Mouse (Mus musculus): ENCODE data around the gene Lysmd2.
A peak's percentile ranks its signal among the peaks of the same experiment; 100 is the strongest.
"Not testable (repeated sequence)": the region's sequence is repeated elsewhere in the genome, so short reads cannot be mapped to it uniquely, and the experiment has no call there.

The Lysmd2 gene

DNA sequence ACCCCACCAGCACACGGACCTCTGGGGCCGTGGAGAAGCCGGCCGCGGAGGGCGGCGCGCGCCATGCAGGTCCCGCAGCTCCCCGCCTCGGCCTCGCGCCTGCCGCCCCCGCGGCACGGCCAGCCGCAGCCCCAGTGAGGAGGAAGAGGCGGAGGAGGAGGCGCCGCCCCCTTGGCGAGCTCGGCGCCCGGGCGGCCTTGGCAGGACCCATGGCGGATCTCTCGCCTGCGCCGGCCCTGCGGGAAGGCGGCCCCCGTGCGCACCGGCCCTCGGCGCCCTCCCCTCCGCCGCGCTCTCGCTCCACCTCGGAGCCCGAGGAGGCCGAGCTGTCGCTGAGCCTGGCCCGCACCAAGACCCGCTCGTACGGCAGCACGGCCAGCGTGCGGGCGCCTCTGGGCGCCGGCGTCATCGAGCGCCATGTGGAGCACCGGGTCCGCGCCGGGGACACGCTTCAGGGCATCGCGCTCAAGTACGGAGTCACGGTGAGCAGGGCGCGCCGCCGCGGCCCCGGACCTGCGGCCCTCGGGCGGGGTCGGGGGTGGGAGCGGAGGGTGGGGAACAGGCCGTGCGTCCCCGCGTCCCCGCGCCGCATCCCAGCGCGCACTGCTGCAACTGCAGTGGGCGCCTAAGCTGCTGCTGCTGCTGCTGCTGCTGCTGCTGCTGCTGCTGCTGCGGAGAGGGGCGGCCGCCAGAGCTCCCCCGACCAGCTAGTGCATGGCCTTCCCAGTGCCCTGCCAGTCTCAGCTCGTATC, at the start of gene Lysmd2:
Lysmd2 (plus strand) TSS at position 186 of the 752 bp plus-strand sequence.
- DNase-seq, result peak; percentile 18 to 68

DNA sequence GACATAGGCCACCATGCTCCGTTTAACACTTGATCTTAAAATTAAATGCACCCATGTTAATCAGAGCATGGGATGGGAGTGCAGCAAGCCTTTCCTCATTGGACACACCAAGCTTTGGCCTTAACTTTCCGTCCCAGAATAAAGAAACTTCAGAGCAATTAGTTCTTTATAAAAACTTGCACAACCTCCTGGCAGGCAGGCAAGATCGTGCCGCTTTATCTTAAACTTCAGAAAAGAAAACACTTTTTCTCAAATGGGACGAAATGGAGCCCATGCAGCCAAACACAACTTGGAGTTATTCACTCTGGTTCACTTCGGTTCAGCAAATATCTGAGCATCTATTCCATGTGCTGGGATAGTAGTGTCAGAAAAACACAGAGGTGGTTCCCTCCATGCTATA, 46.2 kb upstream of the Lysmd2 start:
- no peak for DNase-seq

DNA sequence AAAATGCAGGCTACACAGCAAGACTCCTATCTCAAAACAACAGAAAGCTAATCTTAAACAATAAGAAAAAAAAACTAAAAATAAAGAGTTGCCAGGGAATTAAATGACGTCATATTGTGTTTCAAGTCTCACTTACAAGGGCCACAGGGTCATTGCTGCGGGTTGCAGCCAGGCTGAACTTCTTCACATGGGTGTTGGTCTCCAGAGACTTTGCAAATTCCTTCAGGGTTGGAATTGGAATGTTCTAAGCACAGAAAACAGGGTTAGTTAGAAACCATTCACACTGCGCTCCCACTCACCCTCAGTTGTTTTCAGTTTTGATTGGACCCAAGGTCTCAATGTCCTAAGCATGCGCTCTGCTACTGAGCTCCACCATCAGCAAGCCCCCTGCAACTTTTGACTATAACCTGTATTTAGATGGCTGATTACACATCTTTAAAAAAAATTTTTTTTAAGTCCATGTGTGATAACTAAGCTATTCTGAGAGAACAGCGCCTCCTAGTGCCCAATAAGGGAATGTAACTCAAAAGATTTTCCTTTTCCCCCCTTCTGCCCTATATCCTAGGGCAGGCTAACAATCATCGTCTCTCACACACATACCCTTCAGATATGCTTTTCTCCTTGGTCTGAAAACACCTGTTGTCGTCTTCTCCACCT, 43.7 kb upstream of the Lysmd2 start:
- DNase-seq, result peak; percentile 16 to 39

DNA sequence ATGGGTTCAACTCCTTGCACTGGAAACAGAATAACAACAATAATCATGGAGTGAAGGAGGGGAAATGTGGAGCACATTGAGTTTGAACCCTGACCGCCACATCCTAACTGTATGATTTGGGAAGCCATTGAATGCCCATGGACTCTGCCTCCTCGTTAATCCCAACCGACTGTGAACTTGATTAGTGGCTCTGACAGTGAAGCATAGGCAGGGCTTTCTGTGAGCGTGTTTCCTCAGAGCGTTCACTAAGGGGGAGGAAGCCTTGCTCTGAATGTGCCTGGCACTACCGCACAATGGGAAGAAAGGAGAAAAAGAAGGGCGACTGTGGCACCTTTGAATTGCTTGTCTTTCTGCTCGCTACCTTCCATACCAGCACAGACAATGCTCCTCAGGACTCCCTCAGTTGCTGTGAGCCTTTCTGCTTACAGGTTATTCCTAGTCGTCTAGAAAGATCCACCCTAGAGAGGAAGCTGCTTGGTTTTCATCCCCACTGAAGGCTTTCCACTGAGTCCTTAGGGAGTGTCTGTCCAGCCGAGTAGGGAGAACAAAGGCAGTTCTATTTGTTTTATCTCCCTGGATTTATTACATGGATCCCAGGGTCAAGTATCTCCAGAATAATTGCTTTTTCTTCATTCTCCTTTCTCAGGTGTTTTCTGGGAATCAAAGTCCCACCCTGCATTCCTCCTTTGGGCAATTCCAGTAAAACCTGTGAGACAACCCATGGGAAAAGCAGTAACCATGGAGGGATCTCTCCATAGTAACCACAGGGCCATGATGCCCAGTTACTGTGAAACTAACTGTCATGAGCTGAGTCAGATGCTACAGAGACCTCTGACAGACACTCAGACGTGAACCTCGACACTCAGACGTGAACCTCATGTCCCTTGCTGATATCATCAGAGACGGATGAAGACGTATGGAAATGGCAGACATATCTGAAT, 35.4 kb upstream of the Lysmd2 start:
- no peak for DNase-seq

DNA sequence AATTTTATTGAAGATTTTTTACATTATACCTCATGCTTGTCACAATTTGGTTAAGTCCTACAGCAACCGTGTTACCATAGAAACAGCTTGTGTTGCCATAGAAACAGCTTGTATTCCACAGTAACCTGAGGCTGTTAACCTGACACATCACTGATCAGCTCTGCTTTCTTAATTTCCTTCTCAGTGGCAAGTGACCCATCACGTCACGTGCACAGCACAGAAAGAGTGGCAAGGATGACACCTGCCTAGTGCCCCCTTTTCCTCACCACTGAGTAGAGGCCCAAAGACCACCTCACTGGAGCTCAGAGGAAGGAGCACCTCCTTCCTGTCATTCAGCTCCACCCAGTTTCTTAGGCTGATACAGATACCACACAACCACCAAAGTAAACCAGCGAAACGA, 32.1 kb upstream of the Lysmd2 start:
- no peak for DNase-seq

DNA sequence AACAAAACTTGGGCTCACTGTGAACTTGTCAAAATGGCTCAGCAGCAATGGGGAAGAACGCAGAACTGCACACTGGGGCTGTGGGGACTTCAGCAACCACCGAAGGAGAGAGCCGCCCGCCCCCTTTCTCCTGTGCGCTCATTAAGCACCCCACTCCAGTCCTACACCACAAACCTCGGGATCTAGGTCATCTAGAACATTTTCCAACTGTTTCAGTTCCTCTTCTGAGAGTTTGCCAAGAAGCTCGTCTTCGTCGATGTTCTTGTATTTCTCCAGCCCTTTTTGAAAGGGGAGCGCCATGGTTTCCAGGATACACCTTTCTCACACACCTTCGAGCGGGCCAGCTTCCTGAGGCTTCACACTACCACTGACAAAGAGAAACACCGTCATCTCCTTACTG, 28.5 kb upstream of the Lysmd2 start:
- no peak for DNase-seq

DNA sequence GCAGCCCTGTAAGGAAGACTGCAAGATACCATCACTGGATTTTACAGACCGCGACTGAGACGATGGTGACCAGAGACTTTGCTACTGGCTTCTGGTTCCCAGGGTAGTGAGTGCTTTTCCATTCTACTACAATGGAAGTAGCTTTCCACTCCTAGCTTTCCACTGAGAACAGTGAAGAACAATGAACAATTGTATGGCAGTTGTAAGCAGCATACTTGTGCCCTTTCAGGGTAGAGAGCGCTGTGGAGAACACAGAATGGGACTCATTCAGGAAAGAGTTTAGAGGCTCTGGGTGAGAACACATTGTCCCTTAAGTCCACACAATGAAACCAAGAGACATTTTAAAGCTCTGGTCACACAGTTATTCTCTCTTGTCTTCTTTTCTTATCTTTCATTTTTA, 27.9 kb upstream of the Lysmd2 start:
- DNase-seq, result no peak

DNA sequence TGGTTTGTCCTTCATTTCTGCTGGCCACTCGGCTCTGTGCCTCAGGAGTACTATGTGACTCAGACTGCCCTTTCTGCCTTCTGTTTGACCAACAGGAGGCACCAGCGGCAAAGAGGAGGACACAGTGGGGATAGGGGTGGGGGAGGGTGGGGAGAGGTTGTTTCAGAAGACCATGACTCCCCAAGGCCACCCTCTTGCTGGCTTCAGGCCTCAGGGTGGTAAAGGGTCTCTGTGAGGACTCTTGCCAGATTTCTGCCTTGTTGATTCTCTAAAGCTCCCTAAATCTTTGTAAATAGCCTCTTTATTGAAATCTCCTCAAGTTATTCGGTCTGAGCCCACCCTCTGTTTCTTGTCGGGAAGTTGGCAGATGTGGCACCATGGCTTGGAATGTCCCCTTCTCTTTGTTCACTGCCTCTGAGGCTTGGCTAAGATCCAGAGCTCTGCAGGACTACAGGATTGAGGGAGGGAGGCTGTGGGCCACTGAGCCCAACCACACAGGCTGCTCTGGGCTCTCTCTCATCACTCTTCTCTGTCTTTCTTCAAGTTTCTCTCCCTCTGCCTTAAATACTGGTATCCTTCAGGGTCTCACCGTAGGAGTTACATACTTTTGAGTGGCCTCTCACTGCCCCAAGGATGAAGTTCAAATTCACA, 26.2 kb upstream of the Lysmd2 start:
- no peak for DNase-seq

DNA sequence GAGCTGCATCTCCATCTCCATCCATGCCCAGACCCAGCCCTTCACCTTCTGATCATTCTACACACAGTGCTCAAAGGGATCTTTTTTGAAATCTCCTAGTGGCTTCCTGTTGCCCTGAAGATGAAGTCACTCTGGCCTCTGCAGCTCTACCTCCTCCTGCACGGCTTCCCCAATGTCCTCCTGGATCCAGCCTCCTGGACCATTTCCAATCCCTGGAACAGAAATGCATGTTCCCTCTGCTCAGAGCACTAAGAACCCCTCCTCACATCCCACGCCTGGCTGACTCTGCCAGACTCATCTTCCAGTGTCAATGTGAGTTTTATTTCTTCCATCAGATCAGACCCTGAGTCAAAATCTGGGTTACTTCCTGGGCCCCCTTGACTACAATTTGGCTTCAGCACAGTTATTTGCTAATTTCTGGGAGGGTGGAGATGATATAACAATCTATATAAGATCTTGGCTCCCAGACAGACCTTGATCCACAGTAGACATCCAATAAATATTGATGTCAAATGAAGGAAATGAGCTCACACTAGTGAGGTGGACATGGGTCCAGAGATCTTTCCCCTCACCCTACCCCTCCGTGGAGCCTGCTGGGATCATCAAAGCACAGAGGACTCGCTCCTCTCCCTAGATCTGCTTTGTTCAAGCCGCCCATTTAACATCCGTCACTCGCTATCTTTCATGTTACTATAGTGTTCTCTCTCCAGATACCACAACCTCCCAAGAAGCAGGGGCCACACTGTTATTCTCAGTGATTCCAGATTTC, 25.2 kb upstream of the Lysmd2 start:
- no peak for DNase-seq

DNA sequence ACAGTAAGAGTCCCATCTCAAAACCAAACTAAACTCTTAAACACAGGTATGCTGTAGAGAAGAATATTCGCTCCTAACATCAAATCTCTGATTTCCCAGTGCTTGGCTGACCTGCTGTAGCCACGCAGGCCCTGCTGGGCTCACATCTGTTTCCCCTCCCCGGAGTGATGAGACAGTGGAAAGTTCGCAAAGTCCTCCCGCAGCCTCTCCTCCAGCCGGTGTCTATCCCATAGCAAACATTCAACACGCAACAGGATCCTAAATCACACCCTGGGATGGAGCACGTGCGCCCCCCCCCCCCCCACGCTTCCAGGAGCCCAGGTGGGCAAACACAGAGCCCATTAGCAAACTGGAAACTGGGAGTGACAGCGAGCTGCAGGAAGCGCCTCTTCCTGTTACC, 24.0 kb upstream of the Lysmd2 start:
- DNase-seq, result no peak

DNA sequence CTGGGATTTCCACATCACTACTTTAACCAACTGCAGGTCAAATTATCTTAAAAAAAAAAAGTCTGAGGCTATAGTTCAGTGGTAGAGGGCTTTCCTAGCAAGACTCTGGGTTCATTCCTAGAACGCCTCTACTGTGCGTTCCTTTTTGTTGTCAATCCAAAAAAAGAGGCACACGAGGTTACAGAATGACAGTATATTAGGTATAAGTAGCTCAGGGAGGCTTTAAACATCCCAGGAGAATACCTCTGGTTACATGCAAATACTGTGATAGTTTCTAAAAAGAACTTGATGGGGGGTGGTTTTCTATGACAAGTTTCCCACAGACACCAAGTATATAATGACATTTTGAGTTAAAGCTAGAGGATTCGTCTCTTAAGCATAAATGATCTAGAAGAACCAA, 18.0 kb upstream of the Lysmd2 start:
- DNase-seq, result no peak

DNA sequence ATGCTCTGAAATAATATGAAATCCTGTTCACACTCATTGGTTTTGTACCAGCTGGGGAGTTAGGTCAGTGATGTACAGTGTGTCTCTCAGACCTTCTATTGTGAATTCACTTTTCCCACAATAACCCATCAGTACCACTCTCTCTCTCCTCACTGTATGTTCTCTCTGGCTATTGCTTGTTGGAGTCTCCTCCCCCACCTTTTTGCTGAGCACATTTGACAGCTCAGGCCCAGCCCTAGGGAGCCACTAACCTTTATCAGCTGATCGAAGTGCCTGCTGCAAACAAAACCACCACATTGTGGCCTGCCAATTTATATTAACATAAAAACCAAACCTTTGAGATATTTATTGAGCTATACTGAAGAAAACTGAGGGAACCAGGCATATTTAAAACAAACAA, 16.0 kb upstream of the Lysmd2 start:
- no peak for DNase-seq

DNA sequence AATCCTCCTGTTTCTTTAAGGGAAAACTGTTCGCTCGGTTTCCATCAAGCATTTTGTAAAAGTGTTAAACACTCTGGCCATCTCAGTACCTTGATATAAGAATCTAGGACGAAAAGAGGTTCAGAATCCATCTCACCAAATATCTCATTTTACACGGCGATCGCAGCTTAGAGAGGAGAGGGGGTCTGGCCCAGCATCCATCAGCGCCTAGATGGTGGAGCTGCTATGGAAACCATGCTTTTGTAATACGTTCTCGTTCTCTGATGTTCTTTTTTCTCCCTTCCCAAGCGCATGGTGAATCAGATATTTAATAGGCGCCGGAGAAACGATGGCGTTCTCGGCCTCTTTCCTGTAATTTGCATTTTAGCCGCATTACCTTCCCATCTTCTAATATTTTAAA, 15.6 kb upstream of the Lysmd2 start:
- DNase-seq, result no peak

DNA sequence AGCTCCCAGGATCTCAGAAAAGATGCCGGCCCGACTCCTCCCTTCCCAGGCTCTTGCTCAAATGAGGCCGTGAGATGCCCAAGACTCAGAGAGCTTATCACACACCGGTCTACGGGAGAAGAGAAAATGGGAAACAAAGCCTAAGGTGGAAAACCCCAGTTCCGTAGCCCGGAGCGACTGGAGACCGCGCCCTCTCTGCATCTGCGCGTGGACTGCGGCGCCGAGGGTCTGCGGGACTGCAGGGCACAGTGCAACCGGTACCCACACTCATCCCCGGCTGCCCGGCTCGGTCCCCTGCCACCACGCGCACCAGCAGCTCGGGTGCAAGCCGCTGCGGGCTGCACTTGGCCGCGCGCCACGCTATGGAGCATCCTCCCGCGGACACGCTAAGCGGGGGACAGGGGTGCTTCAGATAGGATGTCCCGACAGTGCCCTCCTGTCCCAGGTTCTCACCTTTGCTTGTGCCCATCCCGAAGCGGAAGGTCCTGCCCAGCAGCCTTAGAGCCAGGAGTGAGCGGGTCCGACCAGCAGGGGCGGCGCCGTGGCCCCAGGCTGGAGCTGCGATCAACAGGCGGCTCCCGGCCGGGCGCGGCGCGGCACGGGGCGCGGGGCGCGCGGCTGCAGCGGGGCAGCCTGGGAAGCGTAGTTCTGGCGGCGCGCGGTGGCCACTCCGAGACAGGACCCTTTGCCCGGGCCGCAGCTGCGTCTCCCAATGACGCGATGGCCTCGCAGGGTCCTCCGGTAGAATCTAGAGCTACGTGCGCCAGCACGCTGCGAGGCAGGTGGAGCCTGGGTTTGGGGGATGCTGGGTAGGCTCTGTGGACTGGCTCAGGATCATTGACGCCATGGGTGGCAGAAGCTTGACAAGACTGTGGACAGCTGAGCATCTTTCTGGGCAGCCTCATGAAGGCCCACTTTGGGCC, 14.7 kb upstream of the Lysmd2 start, which contains the start of gene Tmod2:
Tmod2 (minus strand) TSS at position 755 of the 923 bp plus-strand sequence.
- peak in 1 of 2 experiments; percentile 35 for DNase-seq

DNA sequence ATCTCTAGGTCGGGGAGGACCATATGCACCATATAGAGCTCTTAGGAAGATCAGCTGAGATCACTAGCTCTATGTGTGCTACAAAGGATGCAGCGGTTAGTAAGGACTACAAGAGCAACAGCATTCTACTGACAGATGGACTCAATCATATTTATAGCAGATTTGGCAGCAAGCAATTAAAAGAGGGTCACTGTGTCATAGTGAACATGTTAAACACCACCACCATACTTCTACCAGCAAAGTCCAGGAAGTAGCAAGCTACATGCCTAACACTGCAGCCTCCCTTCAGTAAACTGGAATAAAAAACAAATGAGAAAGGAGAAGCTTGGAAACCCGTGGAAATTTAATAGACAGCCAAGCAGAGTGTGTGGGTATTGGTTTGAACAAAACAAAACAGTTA, 9.0 kb upstream of the Lysmd2 start:
- no peak for DNase-seq

DNA sequence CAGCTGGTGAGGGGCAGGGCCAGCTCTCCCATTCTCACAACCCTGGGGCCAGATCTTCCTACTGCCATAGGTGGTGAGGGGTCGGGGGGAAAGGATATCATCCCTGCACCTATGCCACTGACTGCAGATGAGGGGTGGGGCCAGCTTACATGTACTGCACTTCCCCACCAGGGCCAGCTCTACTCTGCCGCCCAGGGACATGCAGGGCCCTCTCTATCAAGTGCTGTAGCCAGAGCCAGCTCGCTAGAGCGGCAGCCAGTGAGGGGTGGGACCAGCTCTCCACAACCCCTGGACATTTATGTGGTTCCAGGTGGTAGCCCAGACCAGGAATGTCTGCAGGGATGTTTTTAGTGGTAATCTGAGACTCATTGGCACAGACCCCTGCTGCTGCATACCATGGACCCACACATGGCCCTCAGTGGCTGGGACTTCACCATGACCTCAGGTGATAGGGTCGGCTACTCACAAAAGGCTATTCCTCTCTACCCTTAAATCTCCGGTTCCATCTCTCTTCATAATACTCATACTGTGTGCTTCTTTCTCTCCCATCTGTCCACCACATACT, 6.6 kb upstream of the Lysmd2 start:
- no peak for DNase-seq

DNA sequence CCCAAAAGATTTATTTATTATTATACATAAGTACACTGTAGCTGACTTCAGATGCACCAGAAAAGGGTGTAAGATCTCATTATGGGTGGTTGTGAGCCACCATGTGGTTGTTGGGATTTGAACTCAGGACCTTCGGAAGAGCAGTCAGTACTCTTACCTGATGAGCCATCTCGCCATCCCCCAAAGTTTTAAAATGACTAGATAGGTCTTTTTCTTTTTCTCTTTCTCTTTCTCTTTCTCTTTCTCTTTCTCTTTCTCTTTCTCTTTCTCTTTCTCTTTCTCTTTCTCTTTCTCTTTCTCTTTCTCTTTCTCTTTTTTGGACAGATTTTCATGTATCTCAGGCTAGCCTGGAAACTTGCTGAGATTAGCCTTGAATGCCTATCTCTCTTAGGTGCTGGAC, 5.8 kb upstream of the Lysmd2 start:
- not testable (repeated sequence) for DNase-seq

DNA sequence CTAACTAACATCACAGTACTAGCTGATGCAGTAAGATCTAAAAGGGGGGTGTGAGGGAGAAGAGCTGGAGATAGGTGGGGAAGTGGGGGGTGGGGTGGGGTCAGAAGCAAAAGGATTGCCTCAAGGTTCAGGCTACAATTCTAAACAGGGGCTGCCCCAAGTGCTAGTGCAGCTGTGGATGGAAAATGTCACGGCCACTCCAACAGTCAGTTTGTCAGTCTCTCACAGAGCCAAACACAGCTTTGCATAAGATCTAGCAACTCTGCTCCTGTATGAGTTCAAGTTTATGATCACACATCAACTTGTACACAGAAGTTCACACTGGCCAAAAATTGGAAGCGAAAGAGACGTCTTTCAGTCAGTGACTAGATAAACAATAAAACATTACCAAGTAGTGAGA, 4.1 kb upstream of the Lysmd2 start:
- DNase-seq, result no peak

DNA sequence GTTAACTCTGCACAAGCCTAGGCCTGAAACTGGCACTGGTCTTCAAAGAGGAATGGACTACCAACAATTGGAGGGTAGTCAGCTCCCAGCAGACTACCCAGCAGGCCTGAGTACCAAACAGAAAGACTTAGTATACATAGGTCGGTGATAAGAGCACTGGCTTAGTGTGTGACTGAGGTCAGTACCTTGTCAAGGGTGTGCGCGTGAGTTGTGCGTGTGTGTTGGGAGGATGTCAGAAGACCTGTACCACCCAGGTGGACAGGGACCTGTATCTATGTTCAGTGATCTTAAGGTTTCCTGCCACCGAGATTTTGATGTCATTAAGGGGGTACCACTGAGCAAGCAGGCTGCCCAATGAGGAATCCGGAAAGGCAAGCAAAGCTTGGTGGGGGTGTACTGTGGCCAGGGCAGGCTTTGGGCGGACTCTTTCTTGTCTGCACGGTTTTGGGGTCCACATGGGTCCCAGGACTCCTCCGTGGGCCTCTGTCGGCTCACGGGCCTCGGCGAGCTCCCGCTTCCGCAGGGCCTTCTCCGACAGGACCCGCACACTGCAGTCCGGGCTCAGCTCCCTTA, 472 bp upstream of the Lysmd2 start:
- no peak for DNase-seq

DNA sequence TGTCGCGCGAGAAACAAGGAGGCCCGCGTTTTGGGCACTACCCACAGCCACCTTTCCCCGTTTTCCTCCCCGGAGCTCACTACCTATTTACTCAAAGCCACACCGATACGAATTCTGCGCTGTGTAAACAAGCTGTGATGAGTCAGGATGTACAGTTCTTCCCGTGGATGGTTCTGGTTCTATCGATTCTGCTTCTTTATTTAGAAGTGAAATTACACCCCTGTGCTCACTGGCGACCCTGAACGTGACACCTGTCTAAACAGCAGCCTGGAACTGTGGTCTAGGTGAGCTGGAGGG, 715 bp downstream of the Lysmd2 start:
- DNase-seq, result no peak
